Mouse (Mus musculus): ENCODE data around the gene Tbcd. TPM values are rescaled to one million over a fixed set of nuclear protein-coding genes. Genes with fewer than 3 reads are reported as not detected.

Tbcd gene
- polyA plus RNA-seq, 1 experiment from 2014 or later, result 32.3 TPM

DNA sequence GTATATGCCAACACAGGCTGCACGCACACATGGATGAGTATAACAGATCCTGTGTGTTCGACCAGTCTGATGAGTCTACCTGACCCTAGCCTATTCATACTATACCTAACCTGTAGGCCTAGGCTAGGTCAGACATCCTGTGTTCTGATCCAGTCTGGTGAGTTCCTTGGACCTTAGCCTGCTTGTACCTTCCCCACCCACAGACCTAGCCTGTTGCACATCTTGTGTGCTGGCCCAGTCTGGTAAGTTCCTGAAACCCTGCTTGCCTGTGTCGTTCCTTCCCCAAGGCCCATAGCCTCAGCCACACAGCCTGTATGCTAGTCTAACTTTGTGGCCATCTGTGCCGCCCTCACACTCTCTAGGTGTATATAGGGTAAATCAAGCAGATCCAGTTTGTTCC, 112.5 kb downstream of the Tbcd start:
- ATAC-seq (ENCODE audit: low FRiP score), result no peak
- Histone ChIP-seq H3K9ac (ENCODE audit: low read depth, low read length) (no peak overlapping the region), H3K9me3 (ENCODE audit: control insufficient read depth, low read length) (no peaks in the 10 kb centered on the region), H3K27me3 (ENCODE audit: control insufficient read depth, insufficient read depth, low read length) (no peaks in the 10 kb centered on the region), H3K4me1 (replicated peaks; ENCODE audit: control insufficient read depth, insufficient read depth, low read length) (no peaks in the 10 kb centered on the region), H3K4me2 (replicated peaks; ENCODE audit: low read depth, low read length) (no peak overlapping the region), H3K4me3 (ENCODE audit: low read depth, low read length) (no peak overlapping the region), H3K36me3 (ENCODE audit: control insufficient read depth, insufficient read depth, low read length) (0 out of 2 replicates have a peak, but pooled peaks cover 2% of the 10 kb centered on the region), H3K27ac (ENCODE audit: low read depth, low read length) (no peak overlapping the region)
- no peak for DNase-seq (ENCODE audit: low spot score)
- 94% methylated on average over 4 of the region's 4 CpGs for WGBS

DNA sequence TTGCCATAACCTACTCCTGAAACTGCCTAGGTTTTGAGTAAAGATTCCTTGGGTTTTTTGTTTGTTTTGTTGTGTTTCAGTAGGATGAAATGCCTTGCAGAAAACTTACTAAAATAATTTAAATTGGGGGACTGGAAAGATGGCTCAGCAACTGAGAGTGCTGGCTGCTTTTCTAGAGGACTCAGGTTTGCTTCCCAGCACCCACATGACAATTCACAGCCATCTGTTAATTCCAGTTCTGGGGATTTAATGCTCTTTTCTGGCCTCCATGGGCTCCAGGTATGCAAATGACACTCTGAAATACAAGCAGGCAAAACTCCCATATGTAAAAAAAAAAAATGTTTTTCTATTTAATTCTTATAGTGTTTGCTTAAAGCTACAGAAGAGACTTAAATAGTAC, 130.1 kb downstream of the Tbcd start:
- Histone ChIP-seq H3K36me3 (ENCODE audit: control insufficient read depth, insufficient read depth, low read length) (no peaks in the 10 kb centered on the region), H3K4me2 (replicated peaks; ENCODE audit: low read depth, low read length) (no peak overlapping the region), H3K9ac (ENCODE audit: low read depth, low read length) (no peak overlapping the region), H3K9me3 (ENCODE audit: control insufficient read depth, low read length) (no peaks in the 10 kb centered on the region), H3K27ac (ENCODE audit: low read depth, low read length) (no peak overlapping the region), H3K27me3 (ENCODE audit: control insufficient read depth, insufficient read depth, low read length) (no peaks in the 10 kb centered on the region), H3K4me1 (replicated peaks; ENCODE audit: control insufficient read depth, insufficient read depth, low read length) (no peaks in the 10 kb centered on the region), H3K4me3 (ENCODE audit: low read depth, low read length) (no peak overlapping the region)
- no peak for DNase-seq (ENCODE audit: low spot score)
- ATAC-seq (ENCODE audit: low FRiP score), result no peak

DNA sequence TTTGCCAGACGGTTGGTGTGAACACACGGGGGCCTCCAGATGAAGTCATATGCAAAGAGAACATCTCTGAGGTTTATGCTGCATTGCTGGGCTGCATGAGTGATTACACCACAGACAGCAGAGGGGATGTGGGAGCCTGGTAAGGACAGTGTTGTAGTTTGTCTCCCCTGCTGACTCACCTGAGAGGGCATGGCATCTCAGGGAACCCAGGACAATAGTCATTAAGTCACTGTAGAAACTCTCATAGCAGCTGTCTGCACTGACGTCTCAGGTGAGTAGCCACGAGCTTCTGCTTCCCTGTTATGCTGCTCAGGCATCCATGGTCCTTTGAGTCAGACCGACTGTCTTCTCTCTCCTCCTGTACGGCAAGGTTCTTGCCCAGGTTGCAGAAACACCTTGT, 145.5 kb downstream of the Tbcd start:
- H3K9me3 ChIP-seq (ENCODE audit: control insufficient read depth, low read length), result no peaks in the 10 kb centered on the region
- no peaks in the 10 kb centered on the region for H3K4me1 ChIP-seq (replicated peaks; ENCODE audit: control insufficient read depth, insufficient read depth, low read length)
- H3K4me3 ChIP-seq (ENCODE audit: low read depth, low read length), result no peak overlapping the region
- H3K36me3 ChIP-seq (ENCODE audit: control insufficient read depth, insufficient read depth, low read length), result no peaks in the 10 kb centered on the region; the same call in 1 of the 2 replicates
- H3K9ac ChIP-seq (ENCODE audit: low read depth, low read length), result no peak overlapping the region
- WGBS, result 88% methylated on average over 6 of the region's 6 CpGs
- no peak overlapping the region for H3K4me2 ChIP-seq (replicated peaks; ENCODE audit: low read depth, low read length)
- no peak for ATAC-seq (ENCODE audit: low FRiP score)
- no peaks in the 10 kb centered on the region for H3K27me3 ChIP-seq (ENCODE audit: control insufficient read depth, insufficient read depth, low read length)
- H3K27ac ChIP-seq (ENCODE audit: low read depth, low read length), result no peak overlapping the region
- DNase-seq (ENCODE audit: low spot score), result no peak

DNA sequence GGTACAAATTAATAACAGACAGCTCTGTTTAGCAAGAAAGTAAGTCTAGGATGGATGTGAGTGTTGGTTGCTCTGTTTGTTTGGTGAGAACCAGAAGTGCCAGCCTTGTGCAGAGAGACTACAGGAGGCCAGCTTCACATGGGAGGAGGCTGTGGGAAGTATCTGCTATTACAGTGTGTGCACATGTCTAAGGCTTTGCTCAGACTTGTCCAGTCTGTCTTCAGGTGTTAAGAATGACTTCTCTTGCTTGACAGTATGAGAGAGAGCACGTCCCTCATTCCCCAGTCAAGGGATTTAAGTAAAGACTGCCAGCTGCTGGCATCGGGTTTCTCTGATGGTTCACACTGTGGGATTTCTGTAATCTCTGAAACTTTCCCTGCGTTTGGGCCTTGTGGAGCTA, 149.7 kb downstream of the Tbcd start:
- no peak for ATAC-seq (ENCODE audit: low FRiP score)
- H3K4me3 ChIP-seq (ENCODE audit: low read depth, low read length), result no peak overlapping the region
- H3K9ac ChIP-seq (ENCODE audit: low read depth, low read length), result no peak overlapping the region
- H3K27ac ChIP-seq (ENCODE audit: low read depth, low read length), result no peak overlapping the region
- DNase-seq (ENCODE audit: low spot score), result no peak
- H3K4me2 ChIP-seq (replicated peaks; ENCODE audit: low read depth, low read length), result no peak overlapping the region
- H3K27me3 ChIP-seq (ENCODE audit: control insufficient read depth, insufficient read depth, low read length), result no peaks in the 10 kb centered on the region
- no peaks in the 10 kb centered on the region for H3K4me1 ChIP-seq (replicated peaks; ENCODE audit: control insufficient read depth, insufficient read depth, low read length)
- 82% methylated on average over 3 of the region's 3 CpGs for WGBS
- peaks cover 4% of the 10 kb centered on the region; the same call in 1 of the 2 replicates for H3K36me3 ChIP-seq (ENCODE audit: control insufficient read depth, insufficient read depth, low read length)
- H3K9me3 ChIP-seq (ENCODE audit: control insufficient read depth, low read length), result no peaks in the 10 kb centered on the region

DNA sequence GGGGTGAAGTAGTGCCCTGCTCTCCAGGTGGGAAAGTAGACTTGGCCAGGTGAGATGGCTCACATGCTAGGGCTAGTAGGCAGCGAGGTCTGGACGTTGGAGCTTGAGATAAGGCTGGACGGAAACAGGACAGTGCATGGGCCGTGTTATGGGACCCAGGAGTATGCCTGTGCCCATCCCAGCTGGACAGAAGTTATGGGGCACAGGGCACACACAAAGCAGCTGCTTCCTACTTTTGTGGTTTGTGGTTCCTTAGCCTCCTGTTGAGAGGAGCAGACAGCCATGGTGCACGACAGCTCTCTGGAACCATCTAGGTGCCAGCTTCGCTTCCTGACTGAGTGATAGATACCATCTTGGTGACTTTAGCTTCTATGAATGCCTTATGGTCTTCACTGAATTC, 153.9 kb downstream of the Tbcd start:
- WGBS, result 96% methylated on average over 6 of the region's 6 CpGs
- no peak overlapping the region for H3K27ac ChIP-seq (ENCODE audit: low read depth, low read length)

DNA sequence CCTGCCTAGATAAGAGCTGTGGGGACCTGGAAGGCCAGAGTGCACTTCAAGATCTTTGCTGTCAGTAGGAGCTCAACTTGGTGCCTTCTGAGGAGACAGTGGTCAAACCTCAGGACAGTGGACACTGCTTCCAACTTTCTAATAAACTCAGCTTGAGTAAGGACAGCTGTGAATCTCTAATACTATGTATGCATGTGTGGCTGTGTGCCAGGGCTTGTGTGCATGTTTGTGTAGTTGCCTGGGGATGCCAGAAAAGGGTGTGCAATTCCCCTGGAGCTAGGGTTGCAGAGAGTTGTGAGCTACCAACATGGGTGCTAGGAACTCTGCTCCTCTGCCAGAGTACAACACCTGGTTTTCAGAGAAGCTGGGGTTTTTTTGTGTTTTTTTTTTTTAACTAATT, 159.2 kb downstream of the Tbcd start:
- H3K4me2 ChIP-seq (replicated peaks; ENCODE audit: low read depth, low read length), result no peak overlapping the region
- no peak for ATAC-seq (ENCODE audit: low FRiP score)
- no peak overlapping the region for H3K4me3 ChIP-seq (ENCODE audit: low read depth, low read length)
- no peak overlapping the region for H3K27ac ChIP-seq (ENCODE audit: low read depth, low read length)
- no peak for DNase-seq (ENCODE audit: low spot score)
- no peaks in the 10 kb centered on the region for H3K4me1 ChIP-seq (replicated peaks; ENCODE audit: control insufficient read depth, insufficient read depth, low read length)
- no peaks in the 10 kb centered on the region for H3K9me3 ChIP-seq (ENCODE audit: control insufficient read depth, low read length)
- H3K36me3 ChIP-seq (ENCODE audit: control insufficient read depth, insufficient read depth, low read length), result peaks cover 17% of the 10 kb centered on the region
- H3K27me3 ChIP-seq (ENCODE audit: control insufficient read depth, insufficient read depth, low read length), result no peaks in the 10 kb centered on the region
- no peak overlapping the region for H3K9ac ChIP-seq (ENCODE audit: low read depth, low read length)

More for the DNA sequence above, 153.9 kb downstream of the Tbcd start:
- ATAC-seq (ENCODE audit: low FRiP score) (no peak), DNase-seq (ENCODE audit: low spot score) (no peak)
- no peak overlapping the region for H3K4me3 ChIP-seq (ENCODE audit: low read depth, low read length)
- H3K4me1 ChIP-seq (replicated peaks; ENCODE audit: control insufficient read depth, insufficient read depth, low read length), result no peaks in the 10 kb centered on the region
- no peaks in the 10 kb centered on the region for H3K9me3 ChIP-seq (ENCODE audit: control insufficient read depth, low read length)
- peaks cover 11% of the 10 kb centered on the region; the same call in 1 of the 2 replicates for H3K36me3 ChIP-seq (ENCODE audit: control insufficient read depth, insufficient read depth, low read length)
- no peaks in the 10 kb centered on the region for H3K27me3 ChIP-seq (ENCODE audit: control insufficient read depth, insufficient read depth, low read length)
- H3K9ac ChIP-seq (ENCODE audit: low read depth, low read length), result no peak overlapping the region
- no peak overlapping the region for H3K4me2 ChIP-seq (replicated peaks; ENCODE audit: low read depth, low read length)

DNA sequence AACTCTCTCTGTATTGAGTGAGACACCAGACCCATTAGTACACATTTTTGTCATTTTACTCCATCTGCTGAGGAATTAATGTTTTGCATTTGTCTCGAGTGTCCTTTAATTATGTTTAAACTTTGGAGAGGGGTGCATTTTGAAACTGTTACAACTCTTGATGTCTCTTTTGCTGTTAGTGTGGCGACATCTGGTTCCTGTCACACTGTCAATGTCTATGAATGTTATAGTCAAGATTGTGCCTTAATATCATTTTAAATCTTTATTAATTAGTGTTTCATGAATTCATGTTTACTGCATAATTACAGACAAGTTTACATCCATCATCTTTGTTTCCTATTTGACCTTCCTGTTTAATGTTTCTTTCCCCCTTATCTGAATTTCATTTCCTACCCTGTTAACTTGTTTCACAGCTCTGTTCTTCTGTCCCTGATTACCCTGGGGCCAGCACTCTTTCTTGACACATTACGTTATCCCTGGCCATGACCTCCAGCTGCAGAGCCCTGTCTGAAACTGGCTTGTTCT, 164.3 kb downstream of the Tbcd start:
- Histone ChIP-seq H3K27ac (ENCODE audit: low read depth, low read length) (no peak overlapping the region), H3K27me3 (ENCODE audit: control insufficient read depth, insufficient read depth, low read length) (no peaks in the 10 kb centered on the region), H3K36me3 (ENCODE audit: control insufficient read depth, insufficient read depth, low read length) (peaks cover 7% of the 10 kb centered on the region; the same call in 1 of the 2 replicates), H3K4me2 (replicated peaks; ENCODE audit: low read depth, low read length) (no peak overlapping the region), H3K4me1 (replicated peaks; ENCODE audit: control insufficient read depth, insufficient read depth, low read length) (no peaks in the 10 kb centered on the region), H3K4me3 (ENCODE audit: low read depth, low read length) (no peak overlapping the region), H3K9ac (ENCODE audit: low read depth, low read length) (no peak overlapping the region), H3K9me3 (ENCODE audit: control insufficient read depth, low read length) (no peaks in the 10 kb centered on the region)
- ATAC-seq (ENCODE audit: low FRiP score) (no peak), DNase-seq (ENCODE audit: low spot score) (no peak)
- WGBS, result 81% methylated on average over 3 of the region's 3 CpGs

DNA sequence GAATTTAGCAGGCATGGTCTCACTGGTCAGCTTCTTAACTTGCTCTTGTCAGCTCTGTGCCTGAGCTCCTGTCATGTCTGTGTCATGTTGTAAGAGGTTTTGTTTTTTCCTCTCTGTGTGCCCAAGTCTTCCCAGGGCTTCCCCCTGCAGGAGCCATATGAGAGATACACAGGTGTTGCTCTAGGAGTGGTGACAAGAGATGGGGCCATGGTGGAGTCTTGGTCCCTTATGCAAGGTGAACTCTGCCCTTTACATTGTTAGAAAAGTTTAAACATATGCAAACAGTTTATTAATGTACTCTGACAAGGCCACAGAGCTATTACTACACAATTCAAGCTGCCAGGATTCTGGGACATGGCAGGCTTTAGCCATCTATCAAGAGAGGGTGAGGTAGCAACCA, 164.8 kb downstream of the Tbcd start:
- Histone ChIP-seq H3K4me2 (replicated peaks; ENCODE audit: low read depth, low read length) (no peak overlapping the region), H3K27me3 (ENCODE audit: control insufficient read depth, insufficient read depth, low read length) (no peaks in the 10 kb centered on the region), H3K9ac (ENCODE audit: low read depth, low read length) (no peak overlapping the region), H3K9me3 (ENCODE audit: control insufficient read depth, low read length) (no peaks in the 10 kb centered on the region), H3K4me3 (ENCODE audit: low read depth, low read length) (no peak overlapping the region), H3K4me1 (replicated peaks; ENCODE audit: control insufficient read depth, insufficient read depth, low read length) (no peaks in the 10 kb centered on the region), H3K36me3 (ENCODE audit: control insufficient read depth, insufficient read depth, low read length) (peaks cover 7% of the 10 kb centered on the region; the same call in 1 of the 2 replicates), H3K27ac (ENCODE audit: low read depth, low read length) (no peak overlapping the region)
- ATAC-seq (ENCODE audit: low FRiP score) (no peak), DNase-seq (ENCODE audit: low spot score) (no peak)

DNA sequence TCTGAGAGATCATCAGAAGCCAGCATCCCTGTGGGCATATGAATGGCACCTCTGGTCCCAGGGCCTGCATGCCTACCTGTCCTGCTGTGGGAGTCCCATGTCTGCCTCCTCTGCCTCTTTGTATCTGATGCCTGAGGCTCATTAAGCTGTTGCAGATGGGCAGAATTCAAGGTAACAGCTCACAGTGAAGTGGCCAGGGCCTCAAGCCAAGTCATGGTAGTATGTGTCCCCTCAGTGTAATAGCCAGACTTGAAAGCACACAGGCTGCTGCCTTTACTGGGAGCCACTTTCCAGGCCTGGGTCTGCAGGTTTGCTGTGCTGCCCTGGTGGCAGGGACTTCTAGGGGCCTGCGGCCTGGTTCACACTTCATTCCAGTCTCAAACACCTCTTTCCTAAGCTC, 165.6 kb downstream of the Tbcd start:
- DNase-seq (ENCODE audit: low spot score) (no peak), ATAC-seq (ENCODE audit: low FRiP score) (no peak)
- peaks cover 7% of the 10 kb centered on the region; the same call in 1 of the 2 replicates for H3K36me3 ChIP-seq (ENCODE audit: control insufficient read depth, insufficient read depth, low read length)
- H3K4me3 ChIP-seq (ENCODE audit: low read depth, low read length), result no peak overlapping the region
- no peak overlapping the region for H3K9ac ChIP-seq (ENCODE audit: low read depth, low read length)
- H3K9me3 ChIP-seq (ENCODE audit: control insufficient read depth, low read length), result no peaks in the 10 kb centered on the region
- no peaks in the 10 kb centered on the region for H3K4me1 ChIP-seq (replicated peaks; ENCODE audit: control insufficient read depth, insufficient read depth, low read length)
- H3K27ac ChIP-seq (ENCODE audit: low read depth, low read length), result no peak overlapping the region
- WGBS, result 97% methylated on average over 1 of the region's 1 CpGs
- H3K27me3 ChIP-seq (ENCODE audit: control insufficient read depth, insufficient read depth, low read length), result no peaks in the 10 kb centered on the region
- no peak overlapping the region for H3K4me2 ChIP-seq (replicated peaks; ENCODE audit: low read depth, low read length)

All from hindbrain, embryonic 11.5 days (tissue).